Mouse (Mus musculus) liver, postnatal 0 days (tissue): ENCODE measurements around the gene Tfdp1.
A peak's percentile ranks its signal among the peaks of the same experiment; 100 is the strongest.

ENCODE experiments used
- CTCF ChIP-seq: sonication (generic); IDR thresholded peaks from 2 replicates; pipeline ENCODE4 v1.5.1; 2016; ENCODE audit warnings: antibody characterized with exemption, low read depth
- EP300 ChIP-seq: IDR thresholded peaks from 2 replicates; pipeline ENCODE4 v1.6.1; 2016; ENCODE audit warnings: antibody characterized with exemption, low read depth, mild to moderate bottlenecking

GRCm38 (mm10) chr8:13334671-13335070 is 3.9 kb upstream of the Tfdp1 start:
- TF ChIP-seq CTCF (peak; percentile 56), EP300 (no peak)
